In genomic region chr7:34290450-34291151, GRCm38 (mm10) we compare ENCODE assay signal across 19 mouse cellular contexts. TPM values are rescaled to one million over a fixed set of nuclear protein-coding genes. Genes with fewer than 3 reads are reported as not detected.
DNase-seq lines count a peak whose midpoint lies in the region; ATAC-seq and TF ChIP-seq lines count a peak whose summit lies in the region.
"Had no signal": no experiment of that assay in that cellular context is flagged by ENCODE, and none has a peak within 500 bp of the region (broad histone marks: within the 10 kb centered on the region; RNA-seq: fewer than 3 reads in every experiment).

No protein-coding gene starts in this region.

- TF ChIP-seq CTCF in lung, postnatal 0 days (IDR thresholded peaks at IDR 0.05): no peak

- peak; percentile 12; the same call in 1 of the 2 replicates for TF ChIP-seq EP300 in lung, postnatal 0 days (IDR thresholded peaks at IDR 0.05)

- DNase-seq in heart, postnatal 14 days: no peak
- DNase-seq in kidney, adult 8-10 months: no peak
- DNase-seq in lung, postnatal 0 days (ENCODE audit: low spot score): peak; percentile 53
- DNase-seq in lung, postnatal 10 days: no peak
- DNase-seq in right cerebral cortex, adult 18-20 months: no peak
- DNase-seq: cerebellum, adult 11-12 months; kidney, adult 18-20 months; right cerebral cortex, postnatal 4 days had no signal

- no peak for ATAC-seq in heart, embryonic 11.5 days (replicated peaks; ENCODE audit: insufficient number of reproducible peaks, low FRiP score, low TSS enrichment)
- ATAC-seq in kidney, embryonic 16.5 days (ENCODE audit: low FRiP score, low TSS enrichment): no peak
- peak; percentile 68 for ATAC-seq in lung, postnatal 0 days

- H3K4me2 ChIP-seq in heart, embryonic 11.5 days: no peak overlapping the region
- H3K4me2 ChIP-seq in kidney, embryonic 16.5 days (replicated peaks; ENCODE audit: low read depth, low read length): no peak overlapping the region
- no peak overlapping the region for H3K4me2 ChIP-seq in lung, postnatal 0 days (replicated peaks; ENCODE audit: low read depth, low read length)
- H3K4me2 ChIP-seq: embryonic facial prominence, embryonic 13.5 days; hindbrain, embryonic 15.5 days; neural tube, embryonic 12.5 days had no signal

- H3K9me3 ChIP-seq in heart, embryonic 11.5 days (replicated peaks; ENCODE audit: control insufficient read depth, low read length): no peaks in the 10 kb centered on the region
- no peaks in the 10 kb centered on the region for H3K9me3 ChIP-seq in kidney, embryonic 16.5 days (ENCODE audit: low read length)
- no peaks in the 10 kb centered on the region for H3K9me3 ChIP-seq in lung, postnatal 0 days (ENCODE audit: low read length)
- H3K9me3 ChIP-seq: embryonic facial prominence, embryonic 13.5 days; hindbrain, embryonic 15.5 days; neural tube, embryonic 12.5 days had no signal

- H3K9ac ChIP-seq in heart, embryonic 11.5 days (ENCODE audit: low read depth, low read length): 0 out of 2 replicates have a peak overlapping the region, but pooled peaks have one; percentile 28
- H3K9ac ChIP-seq in kidney, embryonic 16.5 days (replicated peaks; ENCODE audit: low read length): no peak overlapping the region
- no peak overlapping the region for H3K9ac ChIP-seq in lung, postnatal 0 days (replicated peaks; ENCODE audit: low read depth)
- H3K9ac ChIP-seq: embryonic facial prominence, embryonic 13.5 days; hindbrain, embryonic 15.5 days; neural tube, embryonic 12.5 days had no signal

- peaks cover 24% of the 10 kb centered on the region; the same call in 1 of the 2 replicates for H3K79me2 ChIP-seq in macrophage (ENCODE audit: inconsistent target)

- H3K27me3 ChIP-seq in heart, embryonic 11.5 days (ENCODE audit: control insufficient read depth, insufficient read depth, low read length): no peaks in the 10 kb centered on the region
- no peaks in the 10 kb centered on the region for H3K27me3 ChIP-seq in kidney, embryonic 16.5 days (ENCODE audit: insufficient read depth, low read length)
- no peaks in the 10 kb centered on the region for H3K27me3 ChIP-seq in lung, postnatal 0 days (replicated peaks; ENCODE audit: insufficient read depth, low read length)
- H3K27me3 ChIP-seq: embryonic facial prominence, embryonic 13.5 days; hindbrain, embryonic 15.5 days; neural tube, embryonic 12.5 days had no signal

- no peaks in the 10 kb centered on the region for H3K36me3 ChIP-seq in heart, embryonic 11.5 days (ENCODE audit: control insufficient read depth, insufficient read depth, low read length)
- H3K36me3 ChIP-seq in kidney, embryonic 16.5 days (ENCODE audit: insufficient read depth, low read length): 0 out of 2 replicates have a peak, but pooled peaks cover under 1% of the 10 kb centered on the region
- H3K36me3 ChIP-seq in lung, postnatal 0 days (ENCODE audit: insufficient read depth, low read length): no peaks in the 10 kb centered on the region
- H3K36me3 ChIP-seq in macrophage (ENCODE audit: inconsistent target): no peaks in the 10 kb centered on the region
- H3K36me3 ChIP-seq: neural tube, embryonic 12.5 days had no signal

- H3K4me3 ChIP-seq in heart, embryonic 11.5 days (ENCODE audit: low read depth, low read length): no peak overlapping the region
- no peak overlapping the region for H3K4me3 ChIP-seq in kidney, embryonic 16.5 days (ENCODE audit: low read length)
- H3K4me3 ChIP-seq in lung, postnatal 0 days (ENCODE audit: low read depth, low read length): no peak overlapping the region
- H3K4me3 ChIP-seq in macrophage (ENCODE audit: inconsistent target): no peak overlapping the region
- H3K4me3 ChIP-seq: embryonic facial prominence, embryonic 13.5 days; hindbrain, embryonic 15.5 days; neural tube, embryonic 12.5 days had no signal

- H3K27ac ChIP-seq in heart, embryonic 11.5 days (ENCODE audit: low read depth, low read length): peak overlapping the region; percentile 36
- peak overlapping the region; percentile 68; the same call in 1 of the 2 replicates for H3K27ac ChIP-seq in kidney, embryonic 16.5 days (ENCODE audit: low read length)
- H3K27ac ChIP-seq in lung, postnatal 0 days (ENCODE audit: low read length): peak overlapping the region; percentile 78
- 0 out of 2 replicates have a peak overlapping the region, but pooled peaks have one; percentile 1 for H3K27ac ChIP-seq in macrophage
- H3K27ac ChIP-seq: embryonic facial prominence, embryonic 13.5 days; hindbrain, embryonic 15.5 days; neural tube, embryonic 12.5 days had no signal

- intact Hi-C loops in heart, postnatal 14 days (cut with DNase I): no loop called here

- H3K4me1 ChIP-seq in heart, embryonic 11.5 days (ENCODE audit: control insufficient read depth, insufficient read depth, low read length): peaks cover 4% of the 10 kb centered on the region
- no peaks in the 10 kb centered on the region for H3K4me1 ChIP-seq in kidney, embryonic 16.5 days (ENCODE audit: insufficient read depth, low read length)
- H3K4me1 ChIP-seq in lung, postnatal 0 days (ENCODE audit: insufficient read depth, low read depth, low read length): no peaks in the 10 kb centered on the region; the same call in 1 of the 2 replicates
- H3K4me1 ChIP-seq: embryonic facial prominence, embryonic 13.5 days; hindbrain, embryonic 15.5 days; neural tube, embryonic 12.5 days had no signal

RNA-seq across cellular contexts. Expression of gene 4931406P16Rik, which starts 22.8 kb away (rescaled TPM):
- 46.2 and 56.2 TPM in 2 replicates for polyA plus RNA-seq in heart, embryonic 11.5 days (2014; fragmentation: Nextera tagmentation; extraction: Ambion mirVana)
- total RNA-seq in heart, postnatal 14 days (2021): 10 to 100 TPM; 71.5 to 80.6 TPM
- 32.3 and 44.1 TPM in 2 replicates for polyA plus RNA-seq in kidney, embryonic 16.5 days (2015; fragmentation: Nextera tagmentation; extraction: Ambion mirVana)
- polyA plus RNA-seq in lung, postnatal 0 days (2015; fragmentation: Nextera tagmentation; extraction: Ambion mirVana): 54.6 and 57.3 TPM in 2 replicates
- total RNA-seq in macrophage (2018; cell fraction: chromatin; rRNA removed): 100 to 1,000 TPM in 1 of 26 experiments, 10 to 100 TPM in 25; 20.2 to 115 (median 50.9) TPM
- 10 to 100 TPM in 25 of 26 experiments, 1 to 10 TPM in 1; 9.9 to 21.8 (median 15.7) TPM for total RNA-seq in macrophage (2018; cell fraction: cytosol; rRNA removed)
- 10 to 100 TPM; 21.6 to 85.9 (median 33.3) TPM for total RNA-seq in macrophage (2018; cell fraction: nucleus; rRNA removed)
- polyA plus RNA-seq in macrophage (2018): 14.1 to 16.3 TPM (median 15.6 TPM) in 3 replicates

RNA-seq across cellular contexts. Expression of gene Gm6096, which starts 39.8 kb away (rescaled TPM):
- polyA plus RNA-seq in heart, embryonic 11.5 days (2014; fragmentation: Nextera tagmentation; extraction: Ambion mirVana): 0.80 and 1.2 TPM in 2 replicates
- total RNA-seq in heart, postnatal 14 days (2021): not detected
- polyA plus RNA-seq in kidney, embryonic 16.5 days (2015; fragmentation: Nextera tagmentation; extraction: Ambion mirVana): 0.45 and 0.51 TPM in 2 replicates
- polyA plus RNA-seq in lung, postnatal 0 days (2015; fragmentation: Nextera tagmentation; extraction: Ambion mirVana): not detected in 2 replicates
- not detected for total RNA-seq in macrophage (2018; cell fraction: chromatin; rRNA removed)
- total RNA-seq in macrophage (2018; cell fraction: cytosol; rRNA removed): not detected
- total RNA-seq in macrophage (2018; cell fraction: nucleus; rRNA removed): not detected
- not detected in 3 replicates for polyA plus RNA-seq in macrophage (2018)
- total RNA-seq: common myeloid progenitor, adult 5-6 weeks; gastrocnemius, postnatal 4 days; layer of hippocampus, adult 8-10 months; megakaryocyte-erythroid progenitor cell, adult 5-6 weeks; midbrain, postnatal 0 days had no signal
- polyA plus RNA-seq: embryonic facial prominence, embryonic 13.5 days; hindbrain, embryonic 15.5 days; midbrain, postnatal 0 days; neural tube, embryonic 12.5 days had no signal

Comparison
In these comparisons a context has a peak if more than half of its experiments do, and no peak if none do; other contexts are left out.
1. H3K27ac ChIP-seq: peak in every context shown above with its lines; median percentile 78 in lung, postnatal 0 days; 68 in kidney, embryonic 16.5 days; 36 in heart, embryonic 11.5 days; 1 in macrophage.